Mouse (Mus musculus): ENCODE measurements around the gene Defb7.

Gene Defb7

DNA sequence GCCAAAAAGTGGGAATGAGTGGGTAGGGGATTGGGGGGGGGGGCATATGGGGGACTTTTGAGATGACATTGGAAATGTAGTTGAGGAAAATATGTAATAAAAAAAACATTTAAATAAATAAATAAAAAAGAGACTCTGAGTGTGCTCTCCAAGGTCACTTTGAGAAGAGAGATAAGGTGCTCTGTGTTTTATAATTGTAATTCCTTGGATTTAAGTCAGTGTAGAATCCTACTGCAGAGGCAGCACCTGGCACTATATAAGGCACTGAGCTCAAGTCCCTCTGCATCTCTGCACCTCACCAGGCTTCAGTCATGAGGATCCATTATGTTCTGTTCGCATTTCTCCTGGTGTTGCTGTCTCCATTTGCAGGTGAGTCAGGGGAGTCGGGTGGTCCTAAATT is at the start of gene Defb7:
Gene Defb7, plus strand, starts transcription at position 301 of the 400 bp plus-strand sequence.
- DNase-seq, result no peak

DNA sequence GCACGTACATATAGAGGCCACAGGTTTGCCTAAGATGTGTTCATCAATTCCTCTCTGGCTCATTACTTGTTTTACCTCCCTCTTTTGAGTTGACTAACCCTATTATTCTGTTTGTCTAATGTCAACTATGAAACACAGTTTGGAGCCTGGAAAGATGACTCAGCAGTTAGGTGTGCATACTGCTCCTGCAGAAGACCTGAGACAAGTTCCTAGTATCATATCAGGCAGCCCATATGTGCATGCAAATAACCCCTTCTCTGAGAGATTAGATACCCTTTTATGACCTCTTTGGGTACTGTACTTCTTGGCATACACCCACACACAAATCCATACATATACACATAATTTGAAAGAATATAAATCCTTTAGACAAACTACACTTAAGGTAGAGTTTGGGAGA is 48.5 kb upstream of the Defb7 start:
- DNase-seq, result no peak

DNA sequence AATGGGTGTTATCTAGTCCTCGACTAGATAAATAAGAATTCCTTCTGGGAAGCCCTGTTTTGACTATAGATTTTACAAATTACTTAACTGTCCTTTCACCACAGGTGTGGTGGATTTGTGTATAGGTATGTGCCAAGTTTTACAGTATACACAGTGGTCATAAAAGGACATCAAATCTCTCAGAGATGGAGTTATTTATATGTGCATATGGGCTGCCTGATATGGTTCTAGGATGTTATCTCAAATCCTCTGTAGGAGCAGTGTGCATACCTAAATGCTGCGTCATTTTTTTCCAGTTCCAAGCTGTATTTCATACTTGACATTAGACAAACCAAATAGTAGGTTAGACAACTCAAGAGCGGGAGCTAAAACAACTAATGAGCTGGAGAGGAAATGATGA is 33.5 kb upstream of the Defb7 start:
- no peak for DNase-seq

GRCm38 (mm10) chr8:19469026-19469425 is 25.9 kb upstream of the Defb7 start:
- DNase-seq, result no peak

DNA sequence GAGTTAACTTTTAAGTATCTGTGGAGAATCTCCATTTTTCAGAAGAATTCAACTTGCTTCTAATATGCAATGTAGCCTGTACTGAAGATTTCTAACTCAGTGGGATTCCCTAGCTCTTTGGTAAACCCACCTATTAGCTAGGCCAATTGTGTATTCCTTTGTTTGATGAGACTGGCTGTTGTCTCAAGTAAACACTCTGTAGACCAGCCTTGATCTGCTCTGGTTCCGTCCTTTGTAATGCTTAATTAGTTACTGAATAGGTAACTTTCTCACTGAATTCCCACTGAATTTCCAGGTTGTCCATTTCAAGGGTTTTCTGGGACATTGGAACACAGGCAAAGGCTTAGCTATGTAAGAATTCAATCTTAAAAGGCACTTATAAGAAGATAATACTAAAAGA is 5.6 kb downstream of the Defb7 start:
- no peak for DNase-seq

GRCm38 (mm10) chr8:19535195-19535829 is 40.4 kb downstream of the Defb7 start:
- no peak for DNase-seq

DNA sequence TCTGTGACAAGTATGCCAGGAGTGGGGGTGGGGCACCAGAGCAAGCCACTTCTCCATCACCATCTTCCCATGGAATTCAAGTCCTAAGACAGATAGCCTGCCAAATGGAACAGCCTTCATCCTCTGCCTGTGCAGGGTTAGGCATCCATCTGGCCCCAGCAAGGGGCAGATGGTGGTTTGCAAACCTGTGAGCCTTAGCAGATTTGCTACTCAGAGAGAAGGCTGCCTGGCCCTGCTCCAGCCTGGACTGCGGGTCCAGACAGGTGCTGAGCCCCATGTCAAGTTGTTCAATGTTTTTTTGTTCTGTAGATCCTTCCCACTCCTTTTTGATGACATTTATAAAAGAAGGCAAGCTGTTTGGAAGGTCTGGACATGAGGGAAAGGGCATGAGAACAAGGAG is 45.5 kb downstream of the Defb7 start:
- DNase-seq, result no peak

Data from lung, adult 18-20 months (tissue).